Mouse (Mus musculus): ENCODE results near the gene Sema4b. TPM values are rescaled to one million over a fixed set of nuclear protein-coding genes. Genes with fewer than 3 reads are reported as not detected.

The Sema4b gene
- total and polyA plus RNA-seq, 2 experiments from 2014 or later, result 29.2 to 43.7 TPM

- Histone ChIP-seq H3K27me3 (ENCODE audit: insufficient read depth, low read length) (peaks cover 28% of the 10 kb centered on the region), H3K4me3 (ENCODE audit: low read depth, low read length) (peak overlapping the region; percentile 82), H3K4me1 (ENCODE audit: insufficient read depth, low read length) (peaks cover 2% of the 10 kb centered on the region; the same call in 1 of the 2 replicates), H3K36me3 (ENCODE audit: insufficient read depth, low read length) (peaks cover 15% of the 10 kb centered on the region; the same call in 1 of the 2 replicates), H3K9ac (replicated peaks; ENCODE audit: low read length, poor library complexity, severe bottlenecking) (peak overlapping the region; percentile 92), H3K9me3 (ENCODE audit: low read length) (no peaks in the 10 kb centered on the region), H3K27ac (ENCODE audit: low read depth, low read length) (peak overlapping the region; percentile 81), H3K4me2 (ENCODE audit: low read depth, low read length, poor library complexity, severe bottlenecking) (peak overlapping the region; percentile 77)
- 1% methylated on average over 32 of the region's 32 CpGs for WGBS
- ATAC-seq (ENCODE audit: low FRiP score), result peak; percentile 74
- DNase-seq (ENCODE audit: low spot score), result peak; percentile 50
- no peak for TF ChIP-seq CTCF (IDR thresholded peaks at IDR 0.05)
Measured at GRCm38 (mm10) chr7:80261372-80261990, 74.8 kb downstream of the Sema4b start.

GRCm38 (mm10) chr7:80264606-80265005 lies 78.0 kb downstream of the Sema4b start:
- no peak overlapping the region for H3K4me2 ChIP-seq (ENCODE audit: low read depth, low read length, poor library complexity, severe bottlenecking)
- TF ChIP-seq CTCF (IDR thresholded peaks at IDR 0.05), result no peak
- DNase-seq (ENCODE audit: low spot score), result no peak
- H3K4me3 ChIP-seq (ENCODE audit: low read depth, low read length), result no peak overlapping the region
- 93% methylated on average over 12 of the region's 12 CpGs for WGBS
- peaks cover 6% of the 10 kb centered on the region; the same call in 1 of the 2 replicates for H3K4me1 ChIP-seq (ENCODE audit: insufficient read depth, low read length)
- H3K36me3 ChIP-seq (ENCODE audit: insufficient read depth, low read length), result peaks cover 15% of the 10 kb centered on the region; the same call in 1 of the 2 replicates
- H3K27me3 ChIP-seq (ENCODE audit: insufficient read depth, low read length), result peaks cover 4% of the 10 kb centered on the region
- no peak for ATAC-seq (ENCODE audit: low FRiP score)
- no peaks in the 10 kb centered on the region for H3K9me3 ChIP-seq (ENCODE audit: low read length)
- H3K9ac ChIP-seq (replicated peaks; ENCODE audit: low read length, poor library complexity, severe bottlenecking), result no peak overlapping the region
- no peak overlapping the region for H3K27ac ChIP-seq (ENCODE audit: low read depth, low read length)

GRCm38 (mm10) chr7:80267764-80268163 lies 81.1 kb downstream of the Sema4b start:
- H3K4me2 ChIP-seq (ENCODE audit: low read depth, low read length, poor library complexity, severe bottlenecking), result no peak overlapping the region
- H3K27ac ChIP-seq (ENCODE audit: low read depth, low read length), result no peak overlapping the region
- H3K4me3 ChIP-seq (ENCODE audit: low read depth, low read length), result no peak overlapping the region
- no peak overlapping the region for H3K9ac ChIP-seq (replicated peaks; ENCODE audit: low read length, poor library complexity, severe bottlenecking)
- ATAC-seq (ENCODE audit: low FRiP score), result no peak
- H3K36me3 ChIP-seq (ENCODE audit: insufficient read depth, low read length), result peaks cover 16% of the 10 kb centered on the region; the same call in 1 of the 2 replicates
- H3K9me3 ChIP-seq (ENCODE audit: low read length), result no peaks in the 10 kb centered on the region
- H3K4me1 ChIP-seq (ENCODE audit: insufficient read depth, low read length), result peaks cover 13% of the 10 kb centered on the region
- no peak for TF ChIP-seq CTCF (IDR thresholded peaks at IDR 0.05)
- no peaks in the 10 kb centered on the region for H3K27me3 ChIP-seq (ENCODE audit: insufficient read depth, low read length)
- WGBS, result 80% methylated on average over 1 of the region's 1 CpGs
- no peak for DNase-seq (ENCODE audit: low spot score)

GRCm38 (mm10) chr7:80268897-80269750 lies 82.5 kb downstream of the Sema4b start, which contains the start of gene Vps33b:
Gene Vps33b, plus strand, starts transcription at chr7:80269649.
- H3K36me3 ChIP-seq (ENCODE audit: insufficient read depth, low read length), result peaks cover 27% of the 10 kb centered on the region
- 5% methylated on average over 21 of the region's 21 CpGs for WGBS

GRCm38 (mm10) chr7:80269751-80270255 lies 83.2 kb downstream of the Sema4b start:
- ATAC-seq (ENCODE audit: low FRiP score) (peak; percentile 78), DNase-seq (ENCODE audit: low spot score) (peak; percentile 52)
- H3K36me3 ChIP-seq (ENCODE audit: insufficient read depth, low read length), result peaks cover 23% of the 10 kb centered on the region

More at GRCm38 (mm10) chr7:80268897-80269750, 82.5 kb downstream of the Sema4b start, which contains the start of gene Vps33b:
- Histone ChIP-seq H3K27me3 (ENCODE audit: insufficient read depth, low read length) (no peaks in the 10 kb centered on the region), H3K27ac (ENCODE audit: low read depth, low read length) (peak within 1 kb of the TSS; percentile 60), H3K4me3 (ENCODE audit: low read depth, low read length) (peak within 1 kb of the TSS; percentile 54), H3K4me2 (ENCODE audit: low read depth, low read length, poor library complexity, severe bottlenecking) (peak within 1 kb of the TSS; percentile 61), H3K9ac (replicated peaks; ENCODE audit: low read length, poor library complexity, severe bottlenecking) (peak within 1 kb of the TSS; percentile 68), H3K4me1 (ENCODE audit: insufficient read depth, low read length) (peaks cover 13% of the 10 kb centered on the region), H3K9me3 (ENCODE audit: low read length) (no peaks in the 10 kb centered on the region)
- ATAC-seq (ENCODE audit: low FRiP score), result peak; percentile 91
- 0 out of 2 replicates have a peak, but pooled peaks have one; percentile 5 for TF ChIP-seq CTCF (IDR thresholded peaks at IDR 0.05)
- DNase-seq (ENCODE audit: low spot score), result peak; percentile 95

More at GRCm38 (mm10) chr7:80269751-80270255, 83.2 kb downstream of the Sema4b start:
- TF ChIP-seq CTCF (IDR thresholded peaks at IDR 0.05), result no peak
- peak overlapping the region; percentile 60 for H3K27ac ChIP-seq (ENCODE audit: low read depth, low read length)
- peak overlapping the region; percentile 68 for H3K9ac ChIP-seq (replicated peaks; ENCODE audit: low read length, poor library complexity, severe bottlenecking)
- H3K9me3 ChIP-seq (ENCODE audit: low read length), result no peaks in the 10 kb centered on the region
- WGBS, result under 1% methylated on average over 23 of the region's 23 CpGs
- peak overlapping the region; percentile 54 for H3K4me3 ChIP-seq (ENCODE audit: low read depth, low read length)
- no peaks in the 10 kb centered on the region for H3K27me3 ChIP-seq (ENCODE audit: insufficient read depth, low read length)
- peaks cover 13% of the 10 kb centered on the region for H3K4me1 ChIP-seq (ENCODE audit: insufficient read depth, low read length)
- peak overlapping the region; percentile 61 for H3K4me2 ChIP-seq (ENCODE audit: low read depth, low read length, poor library complexity, severe bottlenecking)

Measured in midbrain, postnatal 0 days (tissue).